Mouse (Mus musculus): ENCODE results near the gene Exo5.

DNA sequence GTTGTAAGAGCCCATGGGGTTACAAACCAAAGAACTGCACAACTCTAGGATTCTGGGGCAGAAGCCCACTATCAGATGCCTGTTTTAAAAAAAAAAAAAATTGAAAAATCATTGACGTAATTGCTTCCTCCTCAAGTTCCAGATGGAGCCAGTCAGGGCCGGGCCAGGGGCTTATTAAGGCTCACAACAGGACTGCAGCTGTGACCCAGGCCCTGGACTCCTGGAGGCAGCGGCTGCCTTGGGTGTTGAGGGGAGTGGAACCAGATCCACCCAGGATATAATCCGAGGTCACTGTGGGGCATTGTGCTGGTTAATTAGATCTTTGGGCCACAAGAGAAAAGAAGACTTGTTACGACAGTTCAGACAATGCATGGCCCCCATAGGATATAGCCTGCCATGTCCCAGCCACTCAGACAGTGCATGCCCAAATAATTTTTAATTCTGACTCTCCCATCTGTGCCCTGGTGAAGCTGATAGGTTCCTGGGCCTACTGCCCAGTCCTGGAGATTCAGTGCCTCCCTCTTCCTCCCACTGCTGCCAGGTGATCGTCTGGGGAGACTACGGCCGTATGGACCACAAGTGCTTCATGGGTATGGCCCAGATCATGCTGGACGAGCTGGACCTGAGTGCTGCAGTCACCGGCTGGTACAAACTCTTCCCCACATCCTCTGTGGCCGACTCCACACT, 33.9 kb downstream of the Exo5 start:
- TF ChIP-seq POLR2A (IDR thresholded peaks at IDR 0.05; ENCODE audit: control insufficient read depth, low read depth, low read length), result no peak
- no peak for TF ChIP-seq CTCF (IDR thresholded peaks at IDR 0.05; ENCODE audit: control insufficient read depth, insufficient read depth, insufficient replicate concordance, low read depth, low read length)
